Mouse (Mus musculus) midbrain, postnatal 0 days (tissue): ENCODE results near the gene Agbl5. TPM values are rescaled to one million over a fixed set of nuclear protein-coding genes. Genes with fewer than 3 reads are reported as not detected.

ENCODE experiments used
- ATAC-seq: fragments of 200-750 bp; cut with Nextera tagmentation; 2 replicates; pipeline ENCODE4 v1.8.0; 2017; ENCODE audit warnings: moderate number of reproducible peaks, mild to moderate bottlenecking, moderate TSS enrichment, moderate library complexity; ENCODE audit not compliant: low FRiP score
- DNase-seq: peaks from one replicate; pipeline ENCODE4 v3.0.0-alpha.2; 2015; ENCODE audit warnings: low spot score
- H3K27ac ChIP-seq: fragments of 300-500 bp; sonication (generic); 2 replicates; pipeline ENCODE4 v1.5.1; 2014; ENCODE audit warnings: low read depth, mild to moderate bottlenecking, low read length, mixed read lengths
- H3K27me3 ChIP-seq: fragments of 300-500 bp; sonication (generic); 2 replicates; pipeline ENCODE4 v1.6.1; 2014; ENCODE audit warnings: low read length, control low read depth, mixed read lengths; ENCODE audit not compliant: insufficient read depth
- H3K36me3 ChIP-seq: fragments of 300-500 bp; sonication (generic); 2 replicates; pipeline ENCODE4 v1.6.1; 2014; ENCODE audit warnings: low read length, control low read depth, mixed read lengths; ENCODE audit not compliant: insufficient read depth
- H3K4me1 ChIP-seq: fragments of 300-500 bp; sonication (generic); 2 replicates; pipeline ENCODE4 v1.6.1; 2014; ENCODE audit warnings: mild to moderate bottlenecking, control low read depth, antibody characterized with exemption, low read length, mixed read lengths; ENCODE audit not compliant: insufficient read depth
- H3K4me2 ChIP-seq: fragments of 300-500 bp; sonication (generic); 2 replicates; pipeline ENCODE4 v1.6.1; 2014; ENCODE audit warnings: low read depth, mild to moderate bottlenecking, low read length, mixed read lengths; ENCODE audit not compliant: poor library complexity, severe bottlenecking
- H3K4me3 ChIP-seq: fragments of 300-500 bp; sonication (generic); 2 replicates; pipeline ENCODE4 v1.5.1; 2014; ENCODE audit warnings: low read depth, mild to moderate bottlenecking, low read length, moderate library complexity
- H3K9ac ChIP-seq: fragments of 300-500 bp; sonication (generic); replicated peaks from 2 replicates; pipeline ENCODE4 v1.6.1; 2014; ENCODE audit warnings: mild to moderate bottlenecking, low read length, moderate library complexity, mixed read lengths; ENCODE audit not compliant: poor library complexity, severe bottlenecking
- H3K9me3 ChIP-seq: fragments of 300-500 bp; sonication (generic); 2 replicates; pipeline ENCODE4 v1.6.1; 2016; ENCODE audit warnings: low read length, control low read depth
- CTCF ChIP-seq: IDR thresholded peaks from 2 replicates; pipeline ENCODE4 v1.5.1; 2016; ENCODE audit warnings: antibody characterized with exemption, mild to moderate bottlenecking
- WGBS: fragments of 180-500 bp; shearing (Covaris S2); extraction: QIAGEN DNeasy Blood & Tissue Kit; methylation state at CpG from one replicate; pipeline ENCODE4 v1.1.7; 2014; 5-methylcytosine and 5-hydroxymethylcytosine counted together
- polyA plus RNA-seq: library from polyadenylated mRNA; unstranded; fragments of >200 nt; fragmentation: Nextera tagmentation; extraction: Ambion mirVana; gene quantifications from 2 replicates; pipeline ENCODE4 v1.2.1, GENCODE M21; 2015
- total RNA-seq: library from RNA; depleted of rRNA; stranded (reverse); fragments of >200 nt; gene quantifications from 2 replicates; pipeline ENCODE4 v1.2.3, GENCODE M21; 2014

Gene Agbl5
- total and polyA plus RNA-seq, 2 experiments from 2014 or later, result 22.3 to 50.7 TPM

DNA sequence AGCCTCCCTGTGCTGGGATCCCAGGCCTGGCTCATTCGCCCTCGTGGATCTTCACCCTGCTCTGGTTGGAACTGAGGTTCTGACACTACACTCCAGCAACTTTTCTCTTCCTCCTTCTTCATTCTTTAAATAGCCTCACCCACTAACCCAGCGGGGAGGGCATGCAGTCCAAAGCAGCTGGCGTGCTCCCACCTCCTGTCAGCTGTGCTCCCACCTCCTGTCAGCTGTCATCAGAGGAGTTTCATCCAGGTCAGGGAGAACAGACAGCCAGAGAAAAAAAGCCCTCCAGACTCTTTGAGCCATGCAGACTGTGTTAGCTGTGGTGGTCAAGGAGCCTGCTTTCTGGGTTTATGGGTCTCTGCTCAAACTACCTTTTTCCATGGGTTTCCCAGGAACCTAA is 42.9 kb downstream of the Agbl5 start:
- H3K9ac ChIP-seq, result no peak overlapping the region
- no peak overlapping the region for H3K4me3 ChIP-seq
- no peak overlapping the region for H3K27ac ChIP-seq
- peaks cover 13% of the 10 kb centered on the region for H3K36me3 ChIP-seq
- H3K4me2 ChIP-seq, result no peak overlapping the region
- H3K4me1 ChIP-seq, result no peaks in the 10 kb centered on the region
- H3K9me3 ChIP-seq, result no peaks in the 10 kb centered on the region
- H3K27me3 ChIP-seq, result no peaks in the 10 kb centered on the region
- ATAC-seq (no peak), DNase-seq (no peak)
- no peak for TF ChIP-seq CTCF
- WGBS, result 80% methylated on average over 4 of the region's 4 CpGs

DNA sequence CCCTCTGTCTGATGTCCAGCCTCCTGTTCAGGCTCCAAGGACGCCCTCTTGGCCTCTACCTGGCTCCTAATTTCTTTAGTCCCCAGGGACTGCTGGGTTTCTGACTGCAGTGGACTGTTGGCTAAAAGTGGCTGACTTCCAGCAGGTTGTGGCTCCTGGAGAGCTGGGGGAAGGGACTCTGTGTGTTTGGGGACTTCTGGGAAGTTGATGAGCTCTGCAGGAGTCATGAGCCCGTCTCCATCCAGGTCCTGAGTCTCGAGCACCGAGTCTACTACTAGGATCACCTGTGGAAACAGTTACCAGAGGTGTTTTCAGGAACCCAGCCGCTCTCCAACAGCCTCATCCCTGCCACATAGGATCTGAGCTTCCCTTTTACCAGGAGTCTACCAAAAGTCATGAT is 45.2 kb downstream of the Agbl5 start:
- DNase-seq (no peak), ATAC-seq (no peak)
- Histone ChIP-seq H3K9me3 (no peaks in the 10 kb centered on the region), H3K4me3 (no peak overlapping the region), H3K4me2 (no peak overlapping the region), H3K9ac (no peak overlapping the region), H3K36me3 (peaks cover 13% of the 10 kb centered on the region), H3K27me3 (no peaks in the 10 kb centered on the region), H3K4me1 (no peaks in the 10 kb centered on the region), H3K27ac (no peak overlapping the region)
- TF ChIP-seq CTCF, result no peak
- 70% methylated on average over 5 of the region's 5 CpGs for WGBS

DNA sequence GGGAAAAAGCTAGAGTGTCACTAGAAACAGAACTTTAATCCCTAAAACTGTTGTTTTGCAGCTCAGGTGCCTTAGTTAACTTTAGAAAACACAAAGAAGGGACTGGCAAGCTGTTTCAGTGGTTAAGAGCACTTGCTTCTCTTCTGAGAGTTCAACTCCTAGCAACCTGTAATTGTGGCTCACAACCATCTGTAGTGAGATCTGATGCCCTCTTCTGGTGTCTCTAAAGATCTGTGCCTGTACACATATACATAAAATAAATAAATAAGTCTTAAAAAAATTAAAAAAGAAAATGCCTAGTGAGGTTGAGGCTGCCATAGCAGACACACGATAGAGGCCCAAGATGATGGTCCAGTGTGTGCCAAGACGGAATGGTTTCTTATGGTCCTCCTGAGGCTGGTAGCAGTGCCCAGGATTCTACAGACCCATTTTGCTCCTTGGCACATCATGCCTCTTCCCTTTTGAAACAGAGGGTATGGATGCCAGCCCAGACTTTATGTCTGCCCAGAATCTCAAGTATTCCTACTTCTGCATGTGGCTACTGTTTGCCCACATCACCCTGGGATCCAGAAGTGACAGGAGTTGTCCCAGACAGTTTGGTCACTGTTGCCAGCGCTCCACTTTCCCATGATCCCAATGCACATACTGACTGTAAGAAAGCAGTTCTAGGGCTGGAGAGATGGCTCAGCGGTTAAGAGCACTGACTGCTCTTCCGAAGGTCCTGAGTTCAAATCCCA is 46.4 kb downstream of the Agbl5 start:
- Histone ChIP-seq H3K9ac (no peak overlapping the region), H3K4me2 (no peak overlapping the region), H3K27me3 (no peaks in the 10 kb centered on the region), H3K4me3 (no peak overlapping the region), H3K4me1 (no peaks in the 10 kb centered on the region), H3K36me3 (peaks cover 13% of the 10 kb centered on the region), H3K9me3 (no peaks in the 10 kb centered on the region), H3K27ac (no peak overlapping the region)
- no peak for ATAC-seq
- peak; percentile 42 for TF ChIP-seq CTCF
- 91% methylated on average over 5 of the region's 5 CpGs for WGBS
- peak; percentile 31 for DNase-seq

- no peaks in the 10 kb centered on the region for H3K9me3 ChIP-seq
- peaks cover 3% of the 10 kb centered on the region; the same call in 1 of the 2 replicates for H3K4me1 ChIP-seq
- H3K4me2 ChIP-seq, result no peak overlapping the region
- H3K27me3 ChIP-seq, result no peaks in the 10 kb centered on the region
- WGBS, result 94% methylated on average over 2 of the region's 2 CpGs
- DNase-seq, result no peak
- H3K27ac ChIP-seq, result no peak overlapping the region
- H3K36me3 ChIP-seq, result no peaks in the 10 kb centered on the region
- no peak overlapping the region for H3K4me3 ChIP-seq
- ATAC-seq, result no peak
- no peak overlapping the region for H3K9ac ChIP-seq
- TF ChIP-seq CTCF, result peak; percentile 48
These were observed 54.5 kb downstream of the Agbl5 start for GRCm38 (mm10) chr5:30943004-30943403.

DNA sequence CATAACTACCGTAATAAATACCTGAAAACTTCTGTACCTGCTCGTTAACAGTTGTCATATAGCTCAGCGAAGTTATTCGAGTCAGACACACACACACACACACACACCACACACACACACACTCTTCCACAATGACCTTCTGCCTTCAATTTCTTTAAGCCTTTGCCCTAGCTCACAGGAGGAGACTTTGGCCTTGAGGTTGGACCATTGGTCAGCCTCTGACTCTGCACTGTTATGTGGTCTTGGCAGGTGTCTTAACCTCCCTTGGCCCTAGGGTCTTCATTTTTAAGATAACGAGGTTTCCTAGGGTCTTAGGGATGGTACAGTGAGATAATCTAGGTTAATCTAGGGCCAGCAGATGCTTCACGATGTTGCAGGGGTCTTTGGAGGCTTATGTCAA is 55.9 kb downstream of the Agbl5 start:
- peak overlapping the region; percentile 68 for H3K4me3 ChIP-seq
- no peak for TF ChIP-seq CTCF
- no peak overlapping the region for H3K27ac ChIP-seq
- H3K4me1 ChIP-seq, result peaks cover 3% of the 10 kb centered on the region; the same call in 1 of the 2 replicates
- WGBS, result 82% methylated on average over 6 of the region's 6 CpGs
- H3K4me2 ChIP-seq, result peak overlapping the region; percentile 62
- H3K9ac ChIP-seq, result no peak overlapping the region
- ATAC-seq (no peak), DNase-seq (no peak)
- no peaks in the 10 kb centered on the region for H3K36me3 ChIP-seq
- H3K9me3 ChIP-seq, result no peaks in the 10 kb centered on the region
- H3K27me3 ChIP-seq, result no peaks in the 10 kb centered on the region

GRCm38 (mm10) chr5:30944956-30945781 is 56.7 kb downstream of the Agbl5 start, which contains the start of gene Cgref1:
Cgref1 (minus strand) TSS chr5:30945591.
- TF ChIP-seq CTCF, result peak; percentile 73
- Histone ChIP-seq H3K9ac (peak within 1 kb of the TSS; percentile 84), H3K4me3 (peak within 1 kb of the TSS; percentile 68), H3K27me3 (no peaks in the 10 kb centered on the region), H3K9me3 (no peaks in the 10 kb centered on the region), H3K4me2 (peak within 1 kb of the TSS; percentile 62), H3K36me3 (no peaks in the 10 kb centered on the region), H3K4me1 (peaks cover 5% of the 10 kb centered on the region; the same call in 1 of the 2 replicates), H3K27ac (peak within 1 kb of the TSS; percentile 72)
- 5% methylated on average over 44 of the region's 44 CpGs for WGBS
- peak; percentile 73 for ATAC-seq
- peak; percentile 79 for DNase-seq
